Mouse (Mus musculus): ENCODE measurements around the gene Nfam1.

DNA sequence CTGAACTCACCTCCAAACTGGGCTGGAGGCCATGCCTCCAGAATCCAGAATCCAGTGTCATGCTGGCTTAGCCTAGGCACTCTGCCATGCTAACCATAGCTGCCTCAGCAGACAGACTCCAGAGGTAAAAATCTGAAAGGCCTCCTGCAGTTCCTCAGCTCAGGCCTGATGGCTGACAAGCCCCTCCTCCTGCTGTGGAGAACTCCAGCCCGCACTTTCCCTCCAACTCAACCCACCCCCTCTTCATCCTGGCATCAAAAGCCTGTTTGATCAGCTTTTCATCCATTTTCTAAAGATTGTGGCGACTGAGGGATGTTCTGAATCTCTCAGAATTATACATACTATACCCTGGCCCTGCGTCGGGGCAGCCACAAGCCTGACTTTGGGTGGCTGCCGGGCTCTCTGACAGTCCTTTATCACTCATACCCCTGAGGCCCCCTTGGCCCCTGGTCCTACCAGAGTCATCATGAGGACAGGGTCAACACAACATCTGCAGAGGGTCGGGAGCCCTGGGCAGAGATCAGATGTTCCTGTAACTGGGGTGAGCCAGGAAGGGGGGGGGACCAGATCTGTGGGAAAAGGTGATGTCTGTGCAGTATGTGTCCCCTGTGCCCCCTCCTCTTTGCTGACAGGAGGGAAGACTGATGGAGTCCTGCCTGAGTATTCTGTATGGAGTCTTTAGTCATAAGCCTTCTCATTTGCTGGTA is 9.7 kb upstream of the Nfam1 start:
- no peak for TF ChIP-seq CTCF (IDR thresholded peaks at IDR 0.05)
- no peak for TF ChIP-seq EP300 (IDR thresholded peaks at IDR 0.05)

All from lung, postnatal 0 days (tissue).